Mouse (Mus musculus) retina, embryonic 14.5 days (tissue): Measurements from ENCODE around the gene Hmces.

Experiments used
- DNase-seq: peaks from one replicate; pipeline ENCODE4 v3.0.0-alpha.2; 2015; ENCODE audit warnings: low spot score

Gene Hmces

GRCm38 (mm10) chr6:87913661-87914325 lies at the start of gene Hmces:
TSS of gene Hmces (plus strand) at chr6:87913935.
- peak; percentile 74 for DNase-seq

GRCm38 (mm10) chr6:87866211-87866610 lies 47.5 kb upstream of the Hmces start:
- no peak for DNase-seq

GRCm38 (mm10) chr6:87867256-87867655 lies 46.5 kb upstream of the Hmces start:
- no peak for DNase-seq

- no peak for DNase-seq
Measured at GRCm38 (mm10) chr6:87868871-87869506, 44.7 kb upstream of the Hmces start.

GRCm38 (mm10) chr6:87870440-87870839 lies 43.3 kb upstream of the Hmces start:
- no peak for DNase-seq

GRCm38 (mm10) chr6:87871240-87871639 lies 42.5 kb upstream of the Hmces start:
- no peak for DNase-seq

GRCm38 (mm10) chr6:87873104-87873503 lies 40.6 kb upstream of the Hmces start:
- DNase-seq = no peak

- DNase-seq = no peak
Measured at GRCm38 (mm10) chr6:87873963-87874362, 39.8 kb upstream of the Hmces start.

GRCm38 (mm10) chr6:87875083-87875482 lies 38.7 kb upstream of the Hmces start:
- no peak for DNase-seq

- no peak for DNase-seq
Measured at GRCm38 (mm10) chr6:87875562-87875961, 38.2 kb upstream of the Hmces start.

- no peak for DNase-seq
Measured at GRCm38 (mm10) chr6:87876068-87876643, 37.6 kb upstream of the Hmces start.

- no peak for DNase-seq
Measured at GRCm38 (mm10) chr6:87879010-87879409, 34.7 kb upstream of the Hmces start.

GRCm38 (mm10) chr6:87879628-87880027 lies 34.1 kb upstream of the Hmces start:
- no peak for DNase-seq

GRCm38 (mm10) chr6:87882221-87882620 lies 31.5 kb upstream of the Hmces start:
- DNase-seq = no peak

- no peak for DNase-seq
Measured at GRCm38 (mm10) chr6:87882816-87883215, 30.9 kb upstream of the Hmces start.

GRCm38 (mm10) chr6:87886721-87887120 lies 27.0 kb upstream of the Hmces start:
- DNase-seq = no peak

- peak; percentile 100 for DNase-seq
Measured at GRCm38 (mm10) chr6:87887594-87888233, 26.0 kb upstream of the Hmces start, which contains the start of gene Copg1. TSS of gene Copg1 (plus strand) at chr6:87887814.

GRCm38 (mm10) chr6:87893931-87894330 lies 19.8 kb upstream of the Hmces start:
- no peak for DNase-seq

- no peak for DNase-seq
Measured at GRCm38 (mm10) chr6:87898028-87898427, 15.7 kb upstream of the Hmces start.

- DNase-seq = peak; percentile 34
Measured at GRCm38 (mm10) chr6:87906632-87907031, 7.1 kb upstream of the Hmces start.

GRCm38 (mm10) chr6:87909181-87909580 lies 4.6 kb upstream of the Hmces start:
- no peak for DNase-seq

- DNase-seq = no peak
Measured at GRCm38 (mm10) chr6:87911559-87911958, 2.2 kb upstream of the Hmces start.
